Mouse (Mus musculus): ENCODE measurements around the gene Rufy3. TPM values are rescaled to one million over a fixed set of nuclear protein-coding genes. Genes with fewer than 3 reads are reported as not detected.

The Rufy3 gene
- 3.3 and 3.8 TPM in 2 replicates for polyA plus RNA-seq (2012)

GRCm38 (mm10) chr5:88564501-88565147, at the start of gene Rufy3:
Rufy3 (plus strand) TSS chr5:88565040.

GRCm38 (mm10) chr5:88527657-88528056, 37.2 kb upstream of the Rufy3 start, which contains the start of gene Jchain:
Jchain (minus strand) TSS chr5:88527891.

GRCm38 (mm10) chr5:88554086-88554886, 10.6 kb upstream of the Rufy3 start, which contains the start of gene Utp3:
Utp3 (plus strand) TSS chr5:88554462.

GRCm38 (mm10) chr5:88675443-88676387, 110.9 kb downstream of the Rufy3 start, which contains the start of gene Grsf1:
Grsf1 (minus strand) TSS chr5:88676171.

Other genes starting within 250 kb of the Rufy3 start
- not detected in 2 replicates for gene Prol1, start 247.7 kb upstream of the Rufy3 start, polyA plus RNA-seq (2012)
- not detected in 2 replicates for gene Amtn, start 188.9 kb upstream of the Rufy3 start, polyA plus RNA-seq (2012)
- gene Ambn, start 109.0 kb upstream of the Rufy3 start, polyA plus RNA-seq (2012) = not detected in 2 replicates
- not detected in 2 replicates for gene Enam, start 77.1 kb upstream of the Rufy3 start, polyA plus RNA-seq (2012)
- 0.04 and 0.11 TPM in 2 replicates for gene Jchain, start 37.1 kb upstream of the Rufy3 start, polyA plus RNA-seq (2012)
- gene Utp3, start 10.6 kb upstream of the Rufy3 start, polyA plus RNA-seq (2012) = 67.1 and 82.5 TPM in 2 replicates
- gene Grsf1, start 111.1 kb downstream of the Rufy3 start, polyA plus RNA-seq (2012) = 36.6 and 40.7 TPM in 2 replicates
- gene Mob1b, start 155.8 kb downstream of the Rufy3 start, polyA plus RNA-seq (2012) = 13.3 and 14.7 TPM in 2 replicates
- gene Dck, start 200.0 kb downstream of the Rufy3 start, polyA plus RNA-seq (2012) = 6.6 and 8.1 TPM in 2 replicates